In the genomic region with DNA sequence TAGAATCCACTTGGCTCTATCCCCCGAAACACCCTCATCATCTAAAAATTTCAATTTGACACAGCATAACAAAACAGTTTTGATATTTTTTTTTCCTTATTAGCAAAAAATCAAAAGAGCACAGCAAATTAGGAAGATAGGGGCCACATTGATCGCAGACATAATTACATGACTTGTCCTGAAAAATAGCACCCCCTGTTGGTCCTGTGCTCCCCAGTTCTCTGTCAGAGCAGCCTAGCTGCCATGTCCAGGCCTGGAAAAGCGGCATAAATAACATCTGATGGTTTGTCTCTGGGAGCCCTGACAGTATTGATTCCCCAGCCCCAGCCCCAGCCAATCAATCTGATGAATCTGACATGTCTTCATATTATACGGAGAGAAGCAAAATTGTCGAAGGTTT, we compare ENCODE assay signal across 10 mouse cellular contexts. TPM values are rescaled to one million over a fixed set of nuclear protein-coding genes. Genes with fewer than 3 reads are reported as not detected.
DNase-seq lines count a peak whose midpoint lies in the region; ATAC-seq and TF ChIP-seq lines count a peak whose summit lies in the region.
"Had no signal": no experiment of that assay in that cellular context is flagged by ENCODE, and none has a peak within 500 bp of the region (broad histone marks: within the 10 kb centered on the region; RNA-seq: fewer than 3 reads in every experiment).

No protein-coding gene starts in this region.

- H3K4me3 ChIP-seq in hindbrain, postnatal 0 days (ENCODE audit: low read length), result no peak overlapping the region
- H3K4me3 ChIP-seq in hindbrain, embryonic 16.5 days (ENCODE audit: low read length), result no peak overlapping the region
- H3K4me3 ChIP-seq in midbrain, embryonic 14.5 days (replicated peaks; ENCODE audit: low read depth, low read length), result no peak overlapping the region
- H3K4me3 ChIP-seq in midbrain, embryonic 15.5 days, result no peak overlapping the region
- H3K4me3 ChIP-seq: stomach, embryonic 15.5 days had no signal

- no peak for TF ChIP-seq CTCF in hindbrain, postnatal 0 days (IDR thresholded peaks at IDR 0.05; ENCODE audit: low read depth)

- 87% methylated on average over 5 of the region's 5 CpGs for WGBS in hindbrain, postnatal 0 days
- 96% methylated on average over 5 of the region's 5 CpGs for WGBS in hindbrain, embryonic 16.5 days
- 90% methylated on average over 5 of the region's 5 CpGs for WGBS in midbrain, embryonic 14.5 days
- WGBS in midbrain, embryonic 15.5 days, result 91% methylated on average over 5 of the region's 5 CpGs

- no peak overlapping the region for H3K4me2 ChIP-seq in hindbrain, postnatal 0 days (ENCODE audit: low read depth, low read length)
- no peak overlapping the region for H3K4me2 ChIP-seq in hindbrain, embryonic 16.5 days (ENCODE audit: low read length)
- no peak overlapping the region for H3K4me2 ChIP-seq in midbrain, embryonic 14.5 days (ENCODE audit: low read length)
- H3K4me2 ChIP-seq in midbrain, embryonic 15.5 days, result no peak overlapping the region
- H3K4me2 ChIP-seq: stomach, embryonic 15.5 days had no signal

- no peaks in the 10 kb centered on the region for H3K9me3 ChIP-seq in hindbrain, postnatal 0 days (ENCODE audit: low read length)
- no peaks in the 10 kb centered on the region for H3K9me3 ChIP-seq in hindbrain, embryonic 16.5 days (ENCODE audit: control insufficient read depth, low read length)
- H3K9me3 ChIP-seq in midbrain, embryonic 14.5 days (ENCODE audit: control insufficient read depth, low read length), result no peaks in the 10 kb centered on the region
- no peaks in the 10 kb centered on the region for H3K9me3 ChIP-seq in midbrain, embryonic 15.5 days
- H3K9me3 ChIP-seq: stomach, embryonic 15.5 days had no signal

- H3K27ac ChIP-seq in hindbrain, postnatal 0 days, result no peak overlapping the region
- no peak overlapping the region for H3K27ac ChIP-seq in hindbrain, embryonic 16.5 days (ENCODE audit: low read depth, low read length)
- no peak overlapping the region for H3K27ac ChIP-seq in midbrain, embryonic 14.5 days (replicated peaks; ENCODE audit: low read depth, low read length)
- no peak overlapping the region for H3K27ac ChIP-seq in midbrain, embryonic 15.5 days
- H3K27ac ChIP-seq: stomach, embryonic 15.5 days had no signal

- H3K36me3 ChIP-seq in hindbrain, postnatal 0 days (ENCODE audit: insufficient read depth, low read length), result no peaks in the 10 kb centered on the region
- H3K36me3 ChIP-seq in hindbrain, embryonic 16.5 days (ENCODE audit: control insufficient read depth, insufficient read depth, low read length), result peaks cover 2% of the 10 kb centered on the region; the same call in 1 of the 2 replicates
- no peaks in the 10 kb centered on the region for H3K36me3 ChIP-seq in midbrain, embryonic 14.5 days (ENCODE audit: control insufficient read depth, insufficient read depth, low read length)
- H3K36me3 ChIP-seq in midbrain, embryonic 15.5 days (replicated peaks), result no peaks in the 10 kb centered on the region
- no peaks in the 10 kb centered on the region for H3K36me3 ChIP-seq in splenic B cell, adult 2 months (ENCODE audit: control insufficient read depth, insufficient read depth, low read length, poor library complexity, severe bottlenecking)
- H3K36me3 ChIP-seq: stomach, embryonic 15.5 days had no signal

- peak; percentile 12 for DNase-seq in hindbrain, postnatal 0 days (ENCODE audit: low spot score)
- peak; percentile 13 for DNase-seq in midbrain, embryonic 14.5 days
- peak; percentile 19 for DNase-seq in T-cell, adult 2 months (ENCODE audit: low spot score)
- DNase-seq in splenic B cell, adult 2 months (ENCODE audit: low read depth, low spot score), result peak; percentile 55
- no peak for DNase-seq in left cerebral cortex, adult 11 months (ENCODE audit: low spot score)
- DNase-seq: adrenal gland, adult 8-10 months; layer of hippocampus, adult 9-11 months had no signal

- H3K9ac ChIP-seq in hindbrain, postnatal 0 days (replicated peaks; ENCODE audit: low read length), result no peak overlapping the region
- H3K9ac ChIP-seq in hindbrain, embryonic 16.5 days (ENCODE audit: low read depth, low read length), result no peak overlapping the region
- H3K9ac ChIP-seq in midbrain, embryonic 14.5 days (replicated peaks; ENCODE audit: low read length), result no peak overlapping the region
- H3K9ac ChIP-seq in midbrain, embryonic 15.5 days, result no peak overlapping the region
- H3K9ac ChIP-seq: stomach, embryonic 15.5 days had no signal

- H3K4me1 ChIP-seq in hindbrain, postnatal 0 days (ENCODE audit: insufficient read depth, low read length), result no peaks in the 10 kb centered on the region
- no peaks in the 10 kb centered on the region for H3K4me1 ChIP-seq in hindbrain, embryonic 16.5 days (ENCODE audit: control insufficient read depth, insufficient read depth, low read depth, low read length)
- H3K4me1 ChIP-seq in midbrain, embryonic 14.5 days (ENCODE audit: control insufficient read depth, insufficient read depth, low read length), result no peaks in the 10 kb centered on the region
- no peaks in the 10 kb centered on the region for H3K4me1 ChIP-seq in midbrain, embryonic 15.5 days

- H3K27me3 ChIP-seq in hindbrain, postnatal 0 days (ENCODE audit: insufficient read depth, low read length), result no peaks in the 10 kb centered on the region
- no peaks in the 10 kb centered on the region for H3K27me3 ChIP-seq in hindbrain, embryonic 16.5 days (replicated peaks; ENCODE audit: control insufficient read depth, insufficient read depth, low read length)
- H3K27me3 ChIP-seq in midbrain, embryonic 14.5 days (ENCODE audit: control insufficient read depth, insufficient read depth, low read length), result no peaks in the 10 kb centered on the region
- no peaks in the 10 kb centered on the region for H3K27me3 ChIP-seq in midbrain, embryonic 15.5 days (replicated peaks)
- no peaks in the 10 kb centered on the region for H3K27me3 ChIP-seq in splenic B cell, adult 2 months (ENCODE audit: control insufficient read depth, insufficient read depth, low read length, poor library complexity, severe bottlenecking)
- H3K27me3 ChIP-seq: stomach, embryonic 15.5 days had no signal

- ATAC-seq in hindbrain, postnatal 0 days, result no peak
- no peak for ATAC-seq in hindbrain, embryonic 16.5 days
- no peak for ATAC-seq in midbrain, embryonic 14.5 days (ENCODE audit: low FRiP score, low TSS enrichment)
- ATAC-seq in midbrain, embryonic 15.5 days (replicated peaks), result no peak

RNA-seq across cellular contexts. Expression of gene E2f3, which starts 11.8 kb away (rescaled TPM):
- total RNA-seq in hindbrain, postnatal 0 days (2014; rRNA removed), result 9.5 and 12.4 TPM in 2 replicates
- polyA plus RNA-seq in hindbrain, postnatal 0 days (2015; fragmentation: Nextera tagmentation; extraction: Ambion mirVana), result 3.5 and 3.8 TPM in 2 replicates
- 4.2 and 5.7 TPM in 2 replicates for polyA plus RNA-seq in hindbrain, embryonic 16.5 days (2015; fragmentation: Nextera tagmentation; extraction: Ambion mirVana)
- polyA plus RNA-seq in midbrain, embryonic 14.5 days (2014; fragmentation: Nextera tagmentation; extraction: Ambion mirVana), result 4.1 and 5.3 TPM in 2 replicates
- 4.7 and 4.9 TPM in 2 replicates for polyA plus RNA-seq in midbrain, embryonic 15.5 days (2015; fragmentation: Nextera tagmentation; extraction: Ambion mirVana)
